In the genomic region with DNA sequence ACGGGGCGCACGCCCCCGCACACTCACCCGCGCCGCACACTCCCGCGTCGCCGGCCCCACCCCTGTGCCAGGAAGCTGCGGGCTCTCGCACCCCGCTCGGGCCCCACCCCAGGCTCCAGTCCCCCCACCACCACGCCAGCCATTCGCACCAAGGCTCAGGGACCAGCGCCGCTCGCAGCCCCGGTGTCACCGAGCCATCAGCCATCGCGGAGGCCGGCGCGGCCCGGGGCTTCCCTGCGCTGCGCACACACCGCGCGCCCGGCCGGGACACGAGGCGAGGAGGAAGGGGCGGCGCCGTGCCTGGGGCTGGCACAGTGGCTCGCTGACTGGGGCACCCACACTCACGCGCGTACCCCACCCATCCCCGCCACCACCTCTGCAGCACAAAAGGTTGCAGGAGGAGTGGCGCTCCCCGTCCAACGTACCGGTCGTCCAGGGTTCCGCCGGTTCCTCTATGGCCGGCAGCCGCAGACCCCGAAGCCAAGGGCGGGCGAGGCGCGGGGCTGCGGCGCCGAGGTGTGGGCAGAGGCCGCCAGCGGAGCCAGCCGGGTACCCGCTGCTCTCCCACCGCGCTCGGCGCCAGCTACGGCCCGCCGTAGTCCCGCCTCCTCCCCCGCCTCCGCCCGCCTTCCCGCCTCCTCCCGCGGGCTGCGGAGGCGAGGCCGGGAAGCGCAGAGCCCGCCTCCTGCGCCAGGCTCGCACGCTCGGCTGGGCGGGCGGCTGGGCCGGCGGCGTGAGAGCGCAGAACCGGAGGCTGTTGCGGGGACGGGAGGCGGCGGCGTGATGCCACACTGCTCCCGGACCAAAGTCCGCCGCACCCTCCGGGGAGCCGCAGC, we compare ENCODE assay signal across 8 mouse cellular contexts. TPM values are rescaled to one million over a fixed set of nuclear protein-coding genes. Genes with fewer than 3 reads are reported as not detected.
A peak's percentile ranks its signal among the peaks of the same experiment; 100 is the strongest.
DNase-seq lines count a peak whose midpoint lies in the region; ATAC-seq lines count a peak whose summit lies in the region.

A gene (minus strand): TSS at position 669 of the 836 bp plus-strand sequence.

- intact Hi-C loops in gastrocnemius, postnatal 14 days (cut with DNase I; ENCODE audit: low total_unique reads), result no loop called here
- intact Hi-C loops in left cerebral cortex, postnatal 25 days (cut with DNase I), result loop anchor here (1.0 to 5.0 kb wide), 5 partner anchors 11 to 111 kb away; a partner anchor contains a TSS

- peak; percentile 52 for ATAC-seq in inflammation-experienced regulatory T-cells, adult 6 months

- peak; percentile 77 to 84 for DNase-seq in adrenal gland, adult 18-20 months (ENCODE audit: low spot score in 2 of 2)
- DNase-seq in embryo, embryonic 10 days (ENCODE audit: low spot score), result peak; percentile 76
- DNase-seq in gastrocnemius, postnatal 14 days, result peak; percentile 80
- peak; percentile 81 to 89 for DNase-seq in left cerebral cortex, postnatal 25 days (ENCODE audit: low spot score in 2 of 2)
- peak; percentile 69 for DNase-seq in mesoderm, embryonic 11.5 days (ENCODE audit: low read depth, low spot score)
- DNase-seq in right cerebral cortex, postnatal 36 days (ENCODE audit: low spot score in 2 of 2), result peak; percentile 74 to 76
- peak; percentile 72 to 76 for DNase-seq in urinary bladder, postnatal 4 days (ENCODE audit: low spot score in 2 of 2)

RNA-seq across cellular contexts. Expression of the gene that starts here (rescaled TPM):
- 10 to 100 TPM; 13.0 to 20.8 TPM for total RNA-seq in adrenal gland, adult 18-20 months (2021)
- 10 to 100 TPM; 14.9 to 31.9 TPM for total RNA-seq in gastrocnemius, postnatal 14 days (2021)
- 10 to 100 TPM in 2 of 3 experiments, 1 to 10 TPM in 1; 8.5 to 29.3 (median 10.3) TPM for polyA plus RNA-seq in inflammation-experienced regulatory T-cells, adult 6 months (2017; shearing (Covaris generic))
- 10 to 100 TPM; 76.5 to 78.3 TPM for total RNA-seq in left cerebral cortex, postnatal 25 days (2021)

Comparison
In these comparisons a context has a peak if more than half of its experiments do, and no peak if none do; other contexts are left out.
1. Peak in every context shown above with its lines: DNase-seq and ATAC-seq.